Mouse (Mus musculus) urinary bladder, adult 18-20 months (tissue): ENCODE measurements around the gene Pard3.

Experiments
- DNase-seq, 2 experiments: peaks; one replicate each; pipeline ENCODE4 v3.0.0; 2022; ENCODE audit warnings: low spot score in 2 of 2, mixed read lengths in 2 of 2

The Pard3 gene

GRCm38 (mm10) chr8:127552836-127553235 lies 489.1 kb downstream of the Pard3 start:
- no peak for DNase-seq

GRCm38 (mm10) chr8:127553582-127553981 lies 489.9 kb downstream of the Pard3 start:
- DNase-seq, result no peak

GRCm38 (mm10) chr8:127555795-127556194 lies 492.1 kb downstream of the Pard3 start:
- no peak for DNase-seq

- DNase-seq, result no peak
These were observed 493.3 kb downstream of the Pard3 start for GRCm38 (mm10) chr8:127556964-127557363.

GRCm38 (mm10) chr8:127557566-127557965 lies 493.9 kb downstream of the Pard3 start:
- DNase-seq, result no peak

GRCm38 (mm10) chr8:127563634-127564033 lies 499.9 kb downstream of the Pard3 start:
- no peak for DNase-seq

GRCm38 (mm10) chr8:127564426-127564825 lies 500.7 kb downstream of the Pard3 start:
- DNase-seq, result no peak

GRCm38 (mm10) chr8:127569212-127569611 lies 505.5 kb downstream of the Pard3 start:
- DNase-seq, result no peak

GRCm38 (mm10) chr8:127570527-127570926 lies 506.8 kb downstream of the Pard3 start:
- no peak for DNase-seq

GRCm38 (mm10) chr8:127572493-127572892 lies 508.8 kb downstream of the Pard3 start:
- no peak for DNase-seq

GRCm38 (mm10) chr8:127576657-127577056 lies 513.0 kb downstream of the Pard3 start:
- no peak for DNase-seq

GRCm38 (mm10) chr8:127577656-127578055 lies 514.0 kb downstream of the Pard3 start:
- no peak for DNase-seq

GRCm38 (mm10) chr8:127579436-127579835 lies 515.7 kb downstream of the Pard3 start:
- no peak for DNase-seq

GRCm38 (mm10) chr8:127583429-127583828 lies 519.7 kb downstream of the Pard3 start:
- DNase-seq, result no peak

- DNase-seq, result no peak
These were observed 521.9 kb downstream of the Pard3 start for GRCm38 (mm10) chr8:127585618-127586017.

GRCm38 (mm10) chr8:127586681-127587080 lies 523.0 kb downstream of the Pard3 start:
- no peak for DNase-seq

GRCm38 (mm10) chr8:127588313-127588712 lies 524.6 kb downstream of the Pard3 start:
- peak in 1 of 2 experiments; percentile 14 for DNase-seq

- DNase-seq, result peak; percentile 16 to 26
These were observed 525.6 kb downstream of the Pard3 start for GRCm38 (mm10) chr8:127589291-127589690.

GRCm38 (mm10) chr8:127590674-127591186 lies 527.0 kb downstream of the Pard3 start:
- no peak for DNase-seq

GRCm38 (mm10) chr8:127592648-127593574 lies 529.2 kb downstream of the Pard3 start:
- no peak for DNase-seq

GRCm38 (mm10) chr8:127600641-127601040 lies 536.9 kb downstream of the Pard3 start:
- DNase-seq, result no peak

- DNase-seq, result peak in 1 of 2 experiments; percentile 2
These were observed 539.4 kb downstream of the Pard3 start for GRCm38 (mm10) chr8:127603062-127603461.
